Mouse (Mus musculus) neural tube, embryonic 15.5 days (tissue): ENCODE results near the gene Kif1bp. TPM values are rescaled to one million over a fixed set of nuclear protein-coding genes. Genes with fewer than 3 reads are reported as not detected.
"Not testable (repeated sequence)": the region's sequence is repeated elsewhere in the genome, so short reads cannot be mapped to it uniquely, and the experiment has no call there.

Experiments used
- ATAC-seq: fragments of 200-750 bp; cut with Nextera tagmentation; 2 replicates; pipeline ENCODE4 v1.8.0; 2017; ENCODE audit warnings: mild to moderate bottlenecking, moderate TSS enrichment, moderate library complexity; ENCODE audit not compliant: low FRiP score
- H3K27ac ChIP-seq: fragments of 300-500 bp; sonication (generic); replicated peaks from 2 replicates; pipeline ENCODE4 v1.5.1; 2015; ENCODE audit warnings: mild to moderate bottlenecking, inconsistent platforms
- H3K27me3 ChIP-seq: fragments of 300-500 bp; sonication (generic); replicated peaks from 2 replicates; pipeline ENCODE4 v1.6.1; 2015; ENCODE audit warnings: inconsistent platforms
- H3K36me3 ChIP-seq: fragments of 300-500 bp; sonication (generic); 2 replicates; pipeline ENCODE4 v1.6.1; 2015; ENCODE audit warnings: inconsistent platforms
- H3K4me1 ChIP-seq: fragments of 300-500 bp; sonication (generic); 2 replicates; pipeline ENCODE4 v1.6.1; 2015; ENCODE audit warnings: inconsistent platforms
- H3K4me2 ChIP-seq: fragments of 300-500 bp; sonication (generic); 2 replicates; pipeline ENCODE4 v1.6.1; 2015; ENCODE audit warnings: inconsistent platforms, mild to moderate bottlenecking, moderate library complexity
- H3K4me3 ChIP-seq: fragments of 300-500 bp; sonication (generic); replicated peaks from 2 replicates; pipeline ENCODE4 v1.5.1; 2015; ENCODE audit warnings: mild to moderate bottlenecking, inconsistent platforms
- H3K9ac ChIP-seq: fragments of 300-500 bp; sonication (generic); replicated peaks from 2 replicates; pipeline ENCODE4 v1.6.1; 2015; ENCODE audit warnings: mild to moderate bottlenecking, inconsistent platforms
- H3K9me3 ChIP-seq: fragments of 300-500 bp; sonication (generic); replicated peaks from 2 replicates; pipeline ENCODE4 v1.6.1; 2016; ENCODE audit warnings: inconsistent platforms
- WGBS: fragments of 180-500 bp; shearing (Covaris S2); methylation state at CpG from one replicate; pipeline ENCODE4 v1.1.7; 2015; ENCODE audit warnings: mixed read lengths; 5-methylcytosine and 5-hydroxymethylcytosine counted together
- polyA plus RNA-seq: library from polyadenylated mRNA; unstranded; fragments of >200 nt; fragmentation: Nextera tagmentation; extraction: Ambion mirVana; gene quantifications from 2 replicates; pipeline ENCODE4 v1.2.1, GENCODE M21; 2015

Gene Kif1bp
- polyA plus RNA-seq, 1 experiment from 2014 or later, result 75.5 TPM

DNA sequence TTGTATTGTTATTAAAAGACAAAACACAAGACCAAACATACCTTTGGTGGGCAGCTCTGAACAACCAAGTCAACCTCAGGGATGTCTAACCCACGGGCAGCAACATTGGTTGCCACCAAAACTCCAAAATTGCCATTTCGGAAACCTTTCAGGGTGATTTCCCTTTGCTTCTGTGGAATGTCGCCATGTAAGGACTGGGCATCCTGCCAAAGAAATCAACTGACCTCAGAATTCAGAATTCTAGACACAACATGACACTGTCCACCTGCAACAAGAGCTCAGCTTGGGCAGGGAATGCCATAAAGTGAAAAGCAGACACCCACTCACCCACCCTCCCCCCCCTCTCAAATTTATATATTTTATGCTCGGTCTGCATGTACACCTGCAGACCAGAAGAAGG is 10.4 kb upstream of the Kif1bp start:
- Histone ChIP-seq H3K9me3 (no peaks in the 10 kb centered on the region), H3K36me3 (peaks cover 92% of the 10 kb centered on the region), H3K4me1 (no peaks in the 10 kb centered on the region), H3K4me3 (no peak overlapping the region), H3K27me3 (no peaks in the 10 kb centered on the region), H3K27ac (no peak overlapping the region), H3K9ac (no peak overlapping the region), H3K4me2 (no peak overlapping the region)
- ATAC-seq, result no peak
- 87% methylated on average over 4 of the region's 4 CpGs for WGBS

DNA sequence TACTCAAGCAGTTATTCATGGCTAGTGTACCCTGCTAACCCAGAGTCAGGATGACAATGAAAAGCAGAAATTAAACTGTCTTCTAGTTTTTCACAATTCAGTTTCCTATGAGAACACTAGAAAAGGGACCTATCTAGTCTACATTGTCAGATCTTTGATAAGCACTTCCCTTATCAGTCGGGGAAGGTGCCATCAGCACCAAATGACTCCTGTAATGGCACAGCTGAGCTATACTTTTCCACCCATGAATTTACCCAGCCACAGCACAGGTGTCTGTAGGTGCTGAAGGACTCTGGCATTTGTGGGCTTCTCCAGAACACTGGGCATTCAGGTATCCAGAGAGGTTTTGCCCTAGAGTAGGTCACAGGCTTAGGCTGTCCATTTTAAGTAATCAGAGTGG is 5.0 kb upstream of the Kif1bp start:
- Histone ChIP-seq H3K4me3 (no peak overlapping the region), H3K9me3 (no peaks in the 10 kb centered on the region), H3K27me3 (no peaks in the 10 kb centered on the region), H3K9ac (no peak overlapping the region), H3K36me3 (peaks cover 75% of the 10 kb centered on the region), H3K4me1 (peaks cover 4% of the 10 kb centered on the region; the same call in 1 of the 2 replicates), H3K27ac (no peak overlapping the region), H3K4me2 (no peak overlapping the region)
- no peak for ATAC-seq
- WGBS, result 94% methylated on average over 1 of the region's 1 CpGs

DNA sequence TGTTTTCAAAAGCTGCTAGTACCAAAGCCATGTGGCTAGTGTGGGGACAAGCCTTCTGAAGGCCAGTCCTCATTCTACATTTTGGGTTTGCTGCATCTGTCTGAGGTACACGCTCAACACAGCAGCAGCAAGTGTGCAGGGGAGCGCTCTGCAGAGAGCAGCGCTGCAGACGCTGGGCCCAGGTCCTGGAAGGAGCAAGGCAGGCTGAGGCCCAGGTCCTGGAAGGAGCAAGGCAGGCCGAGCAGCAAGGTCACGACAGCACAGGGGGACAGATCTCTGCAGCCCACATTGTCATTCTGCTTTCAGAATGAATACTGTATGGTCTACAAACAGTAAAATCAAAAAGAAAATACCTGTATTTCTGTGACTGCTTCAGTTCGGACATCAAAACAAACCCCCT is 4.4 kb upstream of the Kif1bp start:
- Histone ChIP-seq H3K4me2 (no peak overlapping the region), H3K27ac (no peak overlapping the region), H3K9ac (no peak overlapping the region), H3K4me3 (no peak overlapping the region), H3K4me1 (peaks cover 4% of the 10 kb centered on the region), H3K27me3 (no peaks in the 10 kb centered on the region), H3K36me3 (peaks cover 70% of the 10 kb centered on the region), H3K9me3 (no peaks in the 10 kb centered on the region)
- no peak for ATAC-seq
- WGBS, result 78% methylated on average over 7 of the region's 7 CpGs

DNA sequence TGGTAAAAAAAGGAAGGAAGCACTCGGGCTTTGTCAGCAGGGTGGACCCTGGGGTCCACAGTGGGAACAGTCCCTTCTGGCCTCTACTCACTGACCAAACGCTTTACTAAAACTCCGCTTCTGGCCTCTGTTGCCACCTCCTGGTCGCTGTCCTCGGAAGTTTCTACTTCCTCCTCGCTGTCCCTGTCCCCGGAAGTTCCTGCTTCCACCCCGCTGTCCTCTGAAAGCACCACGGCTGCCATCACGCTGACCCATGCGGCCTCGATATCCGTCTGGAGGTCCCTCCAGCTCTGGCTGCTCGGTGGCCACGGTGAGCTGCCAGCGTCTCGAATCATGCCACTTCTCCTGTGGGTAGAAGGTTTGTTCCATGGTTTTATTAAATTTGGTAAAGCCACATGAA is 4.0 kb upstream of the Kif1bp start:
- ATAC-seq, result no peak
- Histone ChIP-seq H3K36me3 (peaks cover 66% of the 10 kb centered on the region), H3K4me1 (peaks cover 8% of the 10 kb centered on the region), H3K9me3 (no peaks in the 10 kb centered on the region), H3K27ac (no peak overlapping the region), H3K4me2 (no peak overlapping the region), H3K9ac (no peak overlapping the region), H3K27me3 (no peaks in the 10 kb centered on the region), H3K4me3 (no peak overlapping the region)
- 92% methylated on average over 17 of the region's 17 CpGs for WGBS

DNA sequence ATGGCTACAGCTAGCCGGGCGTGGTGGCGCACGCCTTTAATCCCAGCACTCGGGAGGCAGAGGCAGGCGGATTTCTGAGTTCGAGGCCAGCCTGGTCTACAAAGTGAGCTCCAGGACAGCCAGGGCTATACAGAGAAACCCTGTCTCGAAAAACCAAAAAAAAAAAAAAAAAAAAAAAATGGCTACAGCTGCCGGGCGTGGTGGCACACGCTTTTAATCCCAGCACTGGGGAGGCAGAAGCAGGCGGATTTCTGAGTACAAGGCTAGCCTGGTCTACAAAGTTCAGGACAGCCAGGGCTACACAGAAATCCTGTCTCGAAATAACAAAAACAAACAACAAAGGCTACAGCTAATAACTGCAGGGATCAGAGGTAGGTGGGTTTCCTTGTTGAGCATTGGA is 872 bp upstream of the Kif1bp start:
- not testable (repeated sequence) for H3K4me3 ChIP-seq, H3K27ac ChIP-seq, H3K9ac ChIP-seq, ATAC-seq, H3K27me3 ChIP-seq, H3K9me3 ChIP-seq
- peaks cover 51% of the 10 kb centered on the region for H3K36me3 ChIP-seq
- peaks cover 25% of the 10 kb centered on the region for H3K4me1 ChIP-seq
- WGBS, result 90% methylated on average over 12 of the region's 13 CpGs
- H3K4me2 ChIP-seq, result peak overlapping the region; percentile 89; the same call in 1 of the 2 replicates

DNA sequence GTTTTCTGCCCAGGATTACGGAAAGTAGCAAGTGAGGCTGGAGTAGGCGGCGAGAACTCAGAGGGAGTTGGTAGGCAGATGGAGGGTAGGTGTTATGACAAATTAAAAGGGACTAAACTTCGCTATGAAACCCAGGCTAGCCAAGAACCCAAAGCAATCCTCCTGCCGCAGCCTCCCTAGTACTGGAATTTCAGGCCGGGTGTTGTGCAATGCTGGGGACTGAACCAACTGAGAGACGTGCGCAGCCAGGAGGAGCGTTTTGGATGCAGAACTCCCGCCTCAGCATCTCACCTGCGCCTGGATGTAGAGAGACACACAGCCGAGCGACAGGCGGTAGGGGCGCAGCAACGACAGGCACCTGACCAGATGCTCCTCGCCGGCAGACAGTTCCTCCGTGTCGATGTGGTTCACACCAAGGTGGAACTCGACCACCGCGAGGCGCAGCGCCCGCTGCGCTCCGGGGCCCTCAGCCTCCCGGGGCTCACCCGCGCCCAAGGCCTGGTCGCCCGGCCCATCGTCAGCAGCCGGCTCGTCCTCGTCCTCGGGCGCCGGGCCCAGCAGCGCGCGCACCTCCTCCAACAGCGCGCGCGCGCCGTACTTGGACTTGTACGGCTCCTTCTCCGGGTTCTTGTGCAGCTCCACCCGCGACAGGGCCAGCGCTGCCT is 452 bp downstream of the Kif1bp start:
- peaks cover 25% of the 10 kb centered on the region for H3K4me1 ChIP-seq
- 2% methylated on average over 54 of the region's 54 CpGs for WGBS
- peak overlapping the region; percentile 86 for H3K27ac ChIP-seq
- peaks cover 50% of the 10 kb centered on the region for H3K36me3 ChIP-seq
- peak overlapping the region; percentile 89 for H3K4me2 ChIP-seq
- no peaks in the 10 kb centered on the region for H3K27me3 ChIP-seq
- peak overlapping the region; percentile 83 for H3K9ac ChIP-seq
- peak overlapping the region; percentile 92 for H3K4me3 ChIP-seq
- ATAC-seq, result peak; percentile 83
- H3K9me3 ChIP-seq, result no peaks in the 10 kb centered on the region

DNA sequence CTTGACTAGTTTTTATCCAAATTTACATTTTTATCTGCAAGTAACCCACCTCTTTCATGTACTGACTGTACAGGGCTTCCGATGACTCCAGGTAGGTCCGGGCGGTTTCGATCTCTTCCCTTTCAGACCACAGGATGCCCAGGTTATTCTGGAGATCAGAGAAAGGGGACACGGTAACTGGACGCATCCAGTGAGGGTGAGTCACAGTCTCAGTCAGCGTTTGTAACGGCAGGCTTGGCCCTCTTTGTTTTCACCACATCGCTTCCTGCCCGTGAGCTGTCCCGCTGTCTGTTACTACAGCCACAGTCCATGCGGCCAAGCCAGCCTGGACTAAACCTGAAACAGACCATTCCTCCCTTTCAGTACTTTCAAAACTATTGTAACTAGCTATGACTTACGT is 3.3 kb downstream of the Kif1bp start:
- 91% methylated on average over 13 of the region's 13 CpGs for WGBS
- no peak for ATAC-seq
- H3K27me3 ChIP-seq, result no peaks in the 10 kb centered on the region
- H3K36me3 ChIP-seq, result peaks cover 46% of the 10 kb centered on the region
- H3K4me1 ChIP-seq, result peaks cover 25% of the 10 kb centered on the region
- no peaks in the 10 kb centered on the region for H3K9me3 ChIP-seq
- H3K27ac ChIP-seq, result no peak overlapping the region
- no peak overlapping the region for H3K9ac ChIP-seq
- H3K4me3 ChIP-seq, result no peak overlapping the region
- no peak overlapping the region for H3K4me2 ChIP-seq

DNA sequence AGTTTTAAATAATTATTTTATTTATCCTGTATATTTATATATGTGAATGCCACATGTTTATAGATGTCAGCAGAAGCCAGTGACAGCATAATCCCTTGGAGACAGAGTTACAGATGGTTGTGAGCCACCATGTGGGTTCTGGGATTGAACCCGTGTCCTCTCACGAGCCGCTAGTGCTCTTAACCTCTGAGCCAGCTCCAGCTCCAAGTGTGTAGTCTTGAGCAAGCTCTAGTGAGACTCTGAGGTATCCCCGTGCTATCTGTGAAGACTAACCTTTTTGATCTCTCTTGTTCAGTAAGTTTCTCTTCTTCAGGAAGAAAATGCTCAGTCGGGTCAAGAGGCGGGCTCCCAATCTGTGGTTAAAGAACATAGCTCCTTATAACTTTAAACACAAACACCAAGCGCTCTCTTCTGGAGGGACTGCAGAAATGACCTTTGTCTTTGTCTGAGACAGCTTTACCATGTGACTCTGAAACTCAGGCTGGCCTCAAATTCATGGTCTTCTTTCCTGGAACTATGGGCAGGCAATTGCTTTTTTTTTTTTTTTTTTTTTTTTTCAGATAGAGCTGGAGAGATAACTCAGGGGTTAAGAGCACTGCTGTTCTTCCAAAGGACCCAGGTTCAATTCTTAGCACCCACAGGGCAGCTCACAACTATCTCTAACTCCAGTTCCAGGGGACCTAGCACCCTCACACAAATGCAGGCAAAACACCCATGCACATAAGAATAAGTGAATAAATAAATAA is 8.0 kb downstream of the Kif1bp start:
- Histone ChIP-seq H3K27me3 (no peaks in the 10 kb centered on the region), H3K9me3 (no peaks in the 10 kb centered on the region), H3K9ac (no peak overlapping the region), H3K36me3 (peaks cover 85% of the 10 kb centered on the region), H3K4me2 (no peak overlapping the region), H3K27ac (no peak overlapping the region), H3K4me3 (no peak overlapping the region), H3K4me1 (no peaks in the 10 kb centered on the region)
- WGBS, result 95% methylated on average over 7 of the region's 7 CpGs
- ATAC-seq, result no peak

DNA sequence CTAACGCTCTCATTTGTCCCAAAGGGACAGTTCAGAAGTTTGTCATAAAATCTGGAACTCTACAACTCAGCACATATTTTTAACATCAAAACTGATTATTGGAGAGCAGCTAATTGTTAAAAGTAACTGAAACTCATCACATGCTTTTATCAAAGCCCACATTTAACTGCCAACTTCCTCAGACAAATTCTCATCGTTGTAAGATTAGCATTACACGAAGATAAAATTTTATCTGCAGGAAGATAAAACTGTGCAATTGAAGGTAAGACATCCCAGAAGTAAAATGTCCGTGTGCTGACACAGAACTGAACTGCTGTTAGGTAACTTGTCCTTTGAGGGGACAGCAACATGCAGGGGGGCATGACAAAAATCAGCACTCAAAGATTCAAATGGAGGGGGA is 9.4 kb downstream of the Kif1bp start:
- no peaks in the 10 kb centered on the region for H3K9me3 ChIP-seq
- no peaks in the 10 kb centered on the region for H3K27me3 ChIP-seq
- no peak overlapping the region for H3K4me3 ChIP-seq
- no peak overlapping the region for H3K4me2 ChIP-seq
- no peak for ATAC-seq
- H3K4me1 ChIP-seq, result no peaks in the 10 kb centered on the region
- no peak overlapping the region for H3K27ac ChIP-seq
- 94% methylated on average over 4 of the region's 4 CpGs for WGBS
- H3K36me3 ChIP-seq, result peaks cover 87% of the 10 kb centered on the region
- H3K9ac ChIP-seq, result no peak overlapping the region

DNA sequence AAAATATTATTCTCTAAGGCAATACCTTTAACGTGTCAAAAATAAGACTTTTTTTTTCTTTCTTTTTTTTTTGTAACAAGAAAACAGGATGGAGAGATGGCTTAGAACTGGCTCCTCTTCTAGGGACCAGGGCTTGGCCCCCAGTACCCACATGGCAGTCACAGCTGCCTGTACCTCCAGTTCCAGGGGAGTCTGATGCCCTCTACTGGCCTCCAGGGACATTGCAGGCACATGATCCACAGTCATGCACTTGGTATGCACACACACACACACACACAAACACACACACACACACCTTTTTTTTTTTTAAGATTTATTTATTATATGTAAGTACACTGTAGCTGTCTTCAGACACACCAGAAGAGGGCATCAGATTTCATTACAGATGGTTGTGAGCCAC is 20.5 kb downstream of the Kif1bp start:
- peaks cover 58% of the 10 kb centered on the region for H3K36me3 ChIP-seq
- H3K4me2 ChIP-seq, result no peak overlapping the region
- no peak overlapping the region for H3K9ac ChIP-seq
- H3K4me1 ChIP-seq, result no peaks in the 10 kb centered on the region
- H3K9me3 ChIP-seq, result no peaks in the 10 kb centered on the region
- H3K4me3 ChIP-seq, result no peak overlapping the region
- no peaks in the 10 kb centered on the region for H3K27me3 ChIP-seq
- ATAC-seq, result no peak
- no peak overlapping the region for H3K27ac ChIP-seq
- 89% methylated on average over 1 of the region's 1 CpGs for WGBS

DNA sequence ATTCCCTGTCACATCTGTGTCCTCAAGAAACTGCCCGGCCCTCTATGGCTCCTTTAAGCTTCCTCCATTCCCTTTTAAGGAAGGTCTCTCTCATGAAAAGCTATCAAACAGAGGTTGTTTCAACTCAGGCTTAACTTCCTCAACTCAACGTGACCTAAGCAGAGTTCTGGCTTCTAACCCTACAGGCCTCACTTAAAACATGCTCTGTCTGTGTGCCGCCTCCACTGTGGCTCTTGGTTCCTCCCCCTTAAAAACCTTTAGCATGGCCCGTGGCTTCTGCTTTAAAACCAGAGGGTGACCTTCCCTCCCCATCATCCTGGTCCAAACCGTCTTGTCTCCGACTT is 21.7 kb downstream of the Kif1bp start:
- ATAC-seq, result no peak
- Histone ChIP-seq H3K4me2 (no peak overlapping the region), H3K4me3 (no peak overlapping the region), H3K27me3 (no peaks in the 10 kb centered on the region), H3K9me3 (no peaks in the 10 kb centered on the region), H3K4me1 (no peaks in the 10 kb centered on the region), H3K36me3 (peaks cover 46% of the 10 kb centered on the region), H3K27ac (no peak overlapping the region), H3K9ac (no peak overlapping the region)
- 88% methylated on average over 6 of the region's 6 CpGs for WGBS

DNA sequence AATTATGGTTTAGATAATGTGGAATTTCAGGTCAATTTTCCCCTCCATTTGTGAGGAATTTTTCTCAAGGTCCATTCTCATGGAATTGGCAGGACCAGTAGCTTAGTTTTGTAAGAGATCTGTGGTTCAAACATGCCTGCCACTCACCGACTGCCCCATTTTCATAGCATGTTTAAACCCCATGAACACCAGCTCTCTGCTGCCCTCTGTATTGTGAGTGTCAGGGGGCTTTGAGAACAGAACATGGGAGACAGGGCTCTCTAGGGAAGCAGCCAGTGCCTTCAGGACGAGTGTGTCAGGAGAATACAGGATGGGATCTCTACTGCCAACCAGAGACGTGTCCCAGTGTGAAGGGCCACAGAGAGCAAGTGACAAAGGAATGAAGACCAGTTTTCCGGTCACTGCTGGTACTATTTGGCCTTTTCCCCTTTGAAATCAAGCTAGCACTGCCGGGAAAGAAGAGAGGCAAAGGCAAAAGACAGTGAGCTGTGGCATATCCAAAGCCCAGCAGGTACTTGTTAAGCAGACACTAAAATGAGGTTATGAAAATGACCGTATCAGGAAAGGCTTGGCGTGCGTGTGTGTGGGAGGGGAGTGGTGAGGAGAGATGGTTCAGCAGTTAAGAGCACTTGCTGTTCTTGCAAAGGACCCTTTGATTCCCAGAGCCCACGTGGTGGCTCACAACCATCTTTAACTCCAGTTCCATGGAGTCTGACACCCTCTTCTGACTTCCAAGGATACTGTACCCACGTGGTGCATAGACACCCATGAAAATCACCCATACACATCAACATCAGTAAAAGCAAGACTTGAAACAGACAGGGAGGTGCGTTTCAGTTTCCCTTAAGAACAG is 22.3 kb downstream of the Kif1bp start:
- 82% methylated on average over 11 of the region's 11 CpGs for WGBS
- Histone ChIP-seq H3K9ac (no peak overlapping the region), H3K36me3 (peaks cover 43% of the 10 kb centered on the region)

More for the DNA sequence above, 22.3 kb downstream of the Kif1bp start:
- H3K27me3 ChIP-seq, result no peaks in the 10 kb centered on the region
- no peak for ATAC-seq
- no peak overlapping the region for H3K4me3 ChIP-seq
- H3K9me3 ChIP-seq, result no peaks in the 10 kb centered on the region
- no peak overlapping the region for H3K27ac ChIP-seq
- no peak overlapping the region for H3K4me2 ChIP-seq
- H3K4me1 ChIP-seq, result no peaks in the 10 kb centered on the region
